Mouse (Mus musculus) retina, postnatal 7 days (tissue): ENCODE measurements at regions not wholly inside any gene's neighbourhood (a gene's known extent, or its start where the extent isn't known, plus 50 kb on each side); places are given as distances from the start of the nearest gene placed in this dataset.

ENCODE experiments used
- DNase-seq: peaks from one replicate; pipeline ENCODE4 v3.0.0-alpha.2; 2012; ENCODE audit warnings: low read depth, low spot score

DNA sequence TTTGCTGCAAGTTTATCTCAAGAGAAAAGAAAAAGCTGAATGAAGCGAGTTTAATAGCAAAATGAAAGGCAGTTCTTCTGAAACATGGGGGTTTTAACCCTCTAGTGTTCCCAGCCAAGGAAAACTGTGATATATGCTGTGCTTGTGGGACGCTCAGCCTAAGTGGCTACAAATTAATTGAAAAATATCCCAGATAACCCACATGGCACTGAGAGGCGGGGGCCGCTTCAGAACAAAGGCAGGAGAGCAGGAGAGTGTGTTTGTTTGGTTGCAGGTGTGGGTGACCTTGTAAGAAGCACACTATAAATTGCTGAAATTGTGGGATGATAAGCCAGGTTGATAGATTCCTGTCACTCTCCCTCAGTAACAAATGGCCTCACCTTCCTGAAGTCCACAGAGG is 154.7 kb upstream of the Mpped2 start:
- no peak for DNase-seq

- DNase-seq: no peak
These were observed 152.9 kb upstream of the Mpped2 start for GRCm38 (mm10) chr2:106540176-106540575.

DNA sequence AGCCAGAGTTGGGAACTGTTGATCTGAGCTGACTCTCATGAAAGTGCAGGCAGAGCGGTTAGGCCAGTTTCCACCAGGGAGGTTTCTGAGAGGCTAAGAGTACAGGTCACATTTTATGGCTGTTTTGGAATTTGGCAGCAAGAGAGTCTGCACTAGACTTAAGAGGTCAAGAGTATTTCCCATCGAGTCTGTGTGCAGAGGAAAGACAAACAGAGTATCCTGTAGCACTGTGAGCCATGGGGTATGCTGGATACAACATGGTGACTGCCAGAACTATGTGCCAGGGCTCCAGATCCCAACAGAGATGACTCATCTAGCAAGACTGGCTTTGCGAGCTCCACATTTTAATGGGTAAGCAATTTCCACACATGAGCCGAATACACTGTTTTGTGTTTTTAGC is 146.0 kb upstream of the Mpped2 start:
- no peak for DNase-seq

DNA sequence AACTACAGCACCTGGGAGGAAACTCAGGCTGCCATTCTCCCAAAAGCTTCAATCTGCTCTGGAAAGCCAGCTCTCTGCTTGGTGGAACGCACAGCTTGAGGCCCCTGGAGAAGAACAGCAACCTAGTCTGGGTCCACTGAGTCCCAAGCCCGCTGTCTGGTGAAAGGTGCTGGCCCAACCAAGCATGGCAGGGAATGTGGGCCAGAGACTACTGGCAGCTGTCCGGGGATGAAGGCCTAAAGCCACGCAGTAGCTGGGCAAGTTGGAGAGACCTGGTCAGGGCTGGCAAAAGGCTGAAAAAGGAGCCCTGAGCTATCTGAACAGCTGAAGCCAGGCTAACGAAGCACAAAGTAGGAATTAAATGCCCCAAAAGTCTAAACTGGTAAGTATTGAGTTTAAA is 139.4 kb upstream of the Mpped2 start:
- DNase-seq: no peak

- DNase-seq: no peak
These were observed 131.4 kb upstream of the Mpped2 start for GRCm38 (mm10) chr2:106561571-106562090.

- DNase-seq: no peak
These were observed 122.8 kb upstream of the Mpped2 start for GRCm38 (mm10) chr2:106570226-106570625.

DNA sequence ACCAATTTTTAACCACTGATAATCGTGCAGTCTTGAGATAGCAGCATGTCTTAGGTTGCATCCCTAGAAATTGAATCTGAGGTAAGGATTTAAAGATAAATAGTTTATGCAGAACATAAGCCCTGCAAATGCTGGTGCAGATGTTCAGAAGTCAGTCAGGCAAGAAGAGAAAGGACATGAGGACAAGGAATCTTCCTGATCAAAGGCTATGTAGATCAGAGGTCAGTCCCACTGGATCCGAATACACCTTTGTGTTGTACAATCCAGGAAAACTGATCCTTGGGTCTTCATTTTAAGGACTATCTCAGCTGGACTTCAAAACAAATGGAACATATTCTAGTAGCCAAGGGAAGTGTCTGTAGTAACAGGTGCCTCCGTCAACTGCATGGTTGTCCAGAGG is 121.7 kb upstream of the Mpped2 start:
- no peak for DNase-seq

DNA sequence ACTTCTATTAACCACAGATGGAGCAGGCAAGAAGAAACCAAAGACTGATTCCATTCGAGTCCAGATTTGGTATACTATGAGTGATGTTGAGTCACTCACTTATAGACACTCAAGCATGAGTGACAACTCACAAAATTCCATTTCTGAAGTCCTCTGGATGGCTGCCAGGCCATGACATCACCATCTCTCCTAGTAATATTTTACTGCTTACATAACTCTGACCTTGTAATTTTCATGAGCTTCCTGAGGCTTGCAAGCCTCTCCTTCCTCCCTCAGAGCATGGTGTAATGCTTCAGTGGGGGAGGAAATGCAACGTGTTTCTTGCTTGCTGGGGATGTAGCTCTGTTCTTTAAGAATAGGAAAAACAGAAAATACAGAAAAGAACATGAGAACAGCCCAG is 121.2 kb upstream of the Mpped2 start:
- DNase-seq: no peak

DNA sequence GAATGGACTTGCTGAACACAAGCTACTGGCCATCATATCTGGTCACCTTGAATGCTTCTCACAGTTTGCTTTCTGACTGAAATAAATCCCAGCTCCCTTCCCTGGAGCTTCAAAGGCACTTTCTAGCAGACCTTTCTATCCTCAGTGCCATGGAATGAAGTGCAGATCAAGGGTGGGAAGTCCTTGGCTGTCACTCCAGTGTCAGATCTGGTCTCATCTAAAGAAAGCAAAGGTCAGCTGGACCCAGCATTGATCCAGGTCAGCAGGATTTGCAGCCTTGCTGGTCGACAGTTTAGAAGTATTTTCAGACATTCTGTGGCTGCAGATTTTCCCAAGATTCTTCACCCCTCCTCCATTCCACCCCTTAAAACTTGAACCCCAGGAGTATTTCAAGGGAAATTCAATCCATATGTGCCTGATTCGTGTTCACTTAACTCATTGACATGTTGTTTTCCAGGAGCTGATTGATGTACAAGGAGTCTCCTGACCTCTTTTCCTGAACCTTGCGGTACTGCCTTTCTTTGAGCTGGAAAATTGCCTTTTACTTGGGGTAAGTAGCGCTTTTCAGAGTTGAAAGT is 116.2 kb upstream of the Mpped2 start:
- no peak for DNase-seq

- DNase-seq: no peak
These were observed 115.0 kb upstream of the Mpped2 start for GRCm38 (mm10) chr2:106578062-106578461.

DNA sequence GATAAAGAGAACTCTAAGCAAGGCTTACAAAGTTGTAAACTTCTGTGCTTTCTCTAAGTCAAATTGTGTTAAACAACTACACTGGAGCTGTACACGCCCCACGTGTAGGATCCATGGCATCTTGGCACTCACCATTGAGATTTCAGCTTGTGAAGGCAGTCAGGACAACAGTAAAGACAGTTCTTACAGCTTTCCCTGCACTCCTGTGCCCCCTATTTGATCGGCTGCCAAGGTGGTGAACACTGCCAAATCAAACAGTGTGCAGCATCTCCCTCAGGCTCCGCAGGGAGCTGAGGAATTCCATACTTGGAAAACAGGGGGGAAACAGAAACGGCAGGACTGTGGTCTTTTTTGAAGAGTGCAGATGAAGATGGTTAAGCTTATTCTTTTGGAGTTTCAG is 112.4 kb upstream of the Mpped2 start:
- DNase-seq: no peak

- DNase-seq: no peak
These were observed 71.8 kb upstream of the Mpped2 start for GRCm38 (mm10) chr2:106621251-106621650.

DNA sequence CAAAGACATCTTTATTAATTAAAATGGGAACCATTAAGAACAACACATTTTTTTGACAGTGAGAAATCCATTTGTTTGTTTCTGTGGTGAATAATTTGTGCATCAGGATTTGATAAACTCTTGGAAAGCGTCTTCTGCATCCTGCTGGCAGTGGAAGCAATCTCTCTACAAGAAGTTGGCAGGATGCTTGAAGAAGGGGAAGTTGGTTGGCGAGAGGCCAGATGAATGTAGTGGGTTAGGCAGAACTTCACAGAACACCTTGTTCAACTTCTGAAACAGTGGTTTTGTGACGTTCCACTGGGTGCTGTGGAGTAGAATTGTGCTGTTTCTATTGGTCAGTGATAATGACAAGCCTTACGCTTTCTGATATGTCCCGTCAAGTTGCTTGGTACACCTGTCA is 70.7 kb upstream of the Mpped2 start:
- DNase-seq: no peak

- no peak for DNase-seq
These were observed 69.4 kb upstream of the Mpped2 start for GRCm38 (mm10) chr2:106623680-106624079.

- DNase-seq: no peak
These were observed 61.1 kb upstream of the Mpped2 start for GRCm38 (mm10) chr2:106631986-106632385.
